Mouse (Mus musculus) spleen, postnatal 36 days (tissue): ENCODE data around the gene Smarce1.

ENCODE experiments used
- DNase-seq, 2 experiments: peaks; one replicate each; pipeline ENCODE4 v3.0.0; 2022; ENCODE audit warnings: low spot score in 2 of 2, mixed read lengths in 1 of 2

Gene Smarce1

GRCm38 (mm10) chr11:99169438-99169837 is 61.4 kb downstream of the Smarce1 start:
- no peak for DNase-seq

- DNase-seq, result peak; percentile 93 to 94
These were observed 62.8 kb downstream of the Smarce1 start for GRCm38 (mm10) chr11:99168030-99168474.

- no peak for DNase-seq
These were observed 63.2 kb downstream of the Smarce1 start for GRCm38 (mm10) chr11:99167576-99167975.

GRCm38 (mm10) chr11:99166241-99166640 is 64.6 kb downstream of the Smarce1 start:
- DNase-seq, result no peak

- no peak for DNase-seq
These were observed 65.6 kb downstream of the Smarce1 start for GRCm38 (mm10) chr11:99165031-99165752.

GRCm38 (mm10) chr11:99162972-99163686 is 67.7 kb downstream of the Smarce1 start:
- DNase-seq, result peak; percentile 88 to 89

- no peak for DNase-seq
These were observed 69.2 kb downstream of the Smarce1 start for GRCm38 (mm10) chr11:99161648-99162047.

GRCm38 (mm10) chr11:99160228-99160627 is 70.6 kb downstream of the Smarce1 start:
- no peak for DNase-seq
